Mouse (Mus musculus): ENCODE measurements around the gene Plekha7. TPM values are rescaled to one million over a fixed set of nuclear protein-coding genes. Genes with fewer than 3 reads are reported as not detected.

Plekha7 gene
- polyA plus RNA-seq, 1 experiment from 2014 or later: 6.5 TPM

GRCm38 (mm10) chr7:116131390-116131789, 176.8 kb downstream of the Plekha7 start:
- peaks cover 6% of the 10 kb centered on the region for H3K4me1 ChIP-seq (replicated peaks)
- 0 out of 2 replicates have a peak overlapping the region, but pooled peaks have one; percentile 65 for H3K27ac ChIP-seq
- H3K4me3 ChIP-seq: no peak overlapping the region
- H3K27me3 ChIP-seq: no peaks in the 10 kb centered on the region
- 0 out of 2 replicates have a peak, but pooled peaks cover 1% of the 10 kb centered on the region for H3K36me3 ChIP-seq
- 0 out of 2 replicates have a peak overlapping the region, but pooled peaks have one; percentile 19 for H3K9ac ChIP-seq
- H3K4me2 ChIP-seq: no peak overlapping the region
- ATAC-seq (ENCODE audit: low FRiP score): peak; percentile 61; the same call in 1 of the 2 replicates
- no peaks in the 10 kb centered on the region for H3K9me3 ChIP-seq
- WGBS: 29% methylated on average over 4 of the region's 4 CpGs

DNA sequence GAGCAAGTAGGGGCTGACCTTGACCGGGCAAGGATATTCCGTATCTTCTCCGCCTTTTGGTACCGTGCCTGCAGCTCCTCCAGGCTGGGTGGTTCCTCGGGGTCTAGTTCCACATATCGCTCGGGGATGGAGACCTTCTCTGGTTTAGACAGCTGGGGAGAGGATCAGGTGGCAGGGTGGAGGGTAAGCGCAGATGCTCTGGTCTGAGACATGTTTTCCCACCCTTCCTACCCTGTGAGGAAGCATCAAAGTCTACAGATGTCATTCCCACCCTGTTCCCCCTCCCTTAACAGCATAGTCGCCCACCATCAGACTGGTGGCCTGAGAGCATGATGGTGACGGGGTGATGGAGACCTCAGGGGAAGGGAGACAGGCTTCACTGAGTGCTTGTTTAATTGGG, 178.8 kb downstream of the Plekha7 start:
- no peak for ATAC-seq (ENCODE audit: low FRiP score)
- no peak overlapping the region for H3K9ac ChIP-seq
- 89% methylated on average over 10 of the region's 10 CpGs for WGBS
- H3K36me3 ChIP-seq: no peaks in the 10 kb centered on the region
- no peaks in the 10 kb centered on the region for H3K9me3 ChIP-seq
- H3K4me3 ChIP-seq: no peak overlapping the region
- H3K27ac ChIP-seq: no peak overlapping the region
- H3K4me2 ChIP-seq: no peak overlapping the region
- H3K27me3 ChIP-seq: no peaks in the 10 kb centered on the region
- peaks cover 6% of the 10 kb centered on the region for H3K4me1 ChIP-seq (replicated peaks)

DNA sequence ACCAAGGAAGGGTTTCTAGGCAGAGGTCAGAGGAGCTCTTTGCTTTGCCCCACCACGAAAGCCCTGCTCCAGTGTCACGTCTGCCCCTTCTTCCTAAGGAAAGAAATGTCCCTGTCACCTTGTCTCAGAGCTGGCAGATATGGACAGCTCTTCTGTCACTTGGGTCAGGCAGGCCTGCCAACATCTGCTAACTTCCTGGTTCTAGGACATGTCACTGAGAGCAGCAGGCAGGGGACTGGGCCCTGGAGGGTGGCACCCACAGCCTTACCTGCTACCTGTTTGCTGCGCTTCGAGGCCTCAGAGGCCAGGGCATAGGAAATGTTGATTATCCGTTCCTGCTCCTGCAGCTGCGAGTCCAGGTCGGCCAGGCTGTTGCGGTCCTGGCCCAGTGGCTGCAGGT, 179.9 kb downstream of the Plekha7 start:
- 97% methylated on average over 8 of the region's 8 CpGs for WGBS
- H3K27me3 ChIP-seq: no peaks in the 10 kb centered on the region
- ATAC-seq (ENCODE audit: low FRiP score): no peak
- peaks cover 12% of the 10 kb centered on the region for H3K4me1 ChIP-seq (replicated peaks)
- no peaks in the 10 kb centered on the region for H3K9me3 ChIP-seq
- H3K9ac ChIP-seq: no peak overlapping the region
- H3K36me3 ChIP-seq: no peaks in the 10 kb centered on the region
- no peak overlapping the region for H3K27ac ChIP-seq
- H3K4me3 ChIP-seq: no peak overlapping the region
- no peak overlapping the region for H3K4me2 ChIP-seq

DNA sequence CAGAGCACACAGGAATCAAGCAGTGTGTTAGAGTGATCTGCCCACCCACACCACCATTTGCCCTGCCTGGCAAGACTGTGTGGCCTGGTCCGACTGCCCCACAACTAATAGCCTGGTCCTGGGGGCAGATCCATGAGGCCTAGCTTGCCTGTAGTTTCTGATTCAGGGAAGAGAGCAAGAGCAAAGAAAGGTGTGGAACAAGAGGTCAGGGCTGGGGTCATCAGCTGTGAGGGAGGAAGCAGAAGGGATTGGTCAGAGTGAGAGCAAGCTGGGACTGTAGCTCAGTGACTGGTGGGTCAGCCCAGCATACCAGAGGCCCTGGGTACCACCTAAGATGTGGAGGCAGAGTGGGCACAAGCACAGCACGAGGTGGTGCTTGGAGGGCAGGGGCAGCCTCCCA, 181.1 kb downstream of the Plekha7 start:
- Histone ChIP-seq H3K27ac (no peak overlapping the region), H3K4me3 (no peak overlapping the region), H3K9me3 (no peaks in the 10 kb centered on the region), H3K4me2 (no peak overlapping the region), H3K27me3 (no peaks in the 10 kb centered on the region; the same call in 1 of the 2 replicates), H3K4me1 (replicated peaks) (peaks cover 17% of the 10 kb centered on the region), H3K36me3 (no peaks in the 10 kb centered on the region), H3K9ac (no peak overlapping the region)
- 87% methylated on average over 2 of the region's 2 CpGs for WGBS
- no peak for ATAC-seq (ENCODE audit: low FRiP score)

- WGBS: 84% methylated on average over 7 of the region's 7 CpGs
Measured at GRCm38 (mm10) chr7:116125671-116126070, 182.5 kb downstream of the Plekha7 start.

DNA sequence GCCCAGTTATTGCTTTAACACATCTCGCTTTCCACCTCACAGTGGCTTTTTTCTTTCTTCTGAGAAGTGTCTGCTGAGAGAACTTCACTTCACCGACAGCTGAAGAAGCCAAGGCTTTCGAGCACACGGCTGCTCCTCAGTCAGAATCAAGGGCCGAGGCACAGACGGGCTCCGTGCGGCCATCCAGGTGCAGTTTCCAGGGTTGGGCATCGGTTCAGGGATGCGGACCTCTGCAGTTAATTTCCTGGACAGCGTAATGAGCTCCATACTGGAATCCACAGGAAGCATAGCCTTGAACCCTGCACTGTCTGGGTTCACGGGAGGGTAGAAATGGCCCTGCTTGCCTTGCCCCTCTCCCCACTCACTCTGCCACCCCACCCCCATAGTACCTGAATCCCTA, 184.1 kb downstream of the Plekha7 start:
- H3K27ac ChIP-seq: no peak overlapping the region
- no peak for ATAC-seq (ENCODE audit: low FRiP score)

More at GRCm38 (mm10) chr7:116125671-116126070, 182.5 kb downstream of the Plekha7 start:
- no peaks in the 10 kb centered on the region for H3K9me3 ChIP-seq
- no peak overlapping the region for H3K9ac ChIP-seq
- H3K4me1 ChIP-seq (replicated peaks): peaks cover 21% of the 10 kb centered on the region
- H3K4me3 ChIP-seq: no peak overlapping the region
- ATAC-seq (ENCODE audit: low FRiP score): no peak
- no peak overlapping the region for H3K4me2 ChIP-seq
- peaks cover 6% of the 10 kb centered on the region; the same call in 1 of the 2 replicates for H3K27me3 ChIP-seq
- no peaks in the 10 kb centered on the region for H3K36me3 ChIP-seq
- no peak overlapping the region for H3K27ac ChIP-seq

DNA sequence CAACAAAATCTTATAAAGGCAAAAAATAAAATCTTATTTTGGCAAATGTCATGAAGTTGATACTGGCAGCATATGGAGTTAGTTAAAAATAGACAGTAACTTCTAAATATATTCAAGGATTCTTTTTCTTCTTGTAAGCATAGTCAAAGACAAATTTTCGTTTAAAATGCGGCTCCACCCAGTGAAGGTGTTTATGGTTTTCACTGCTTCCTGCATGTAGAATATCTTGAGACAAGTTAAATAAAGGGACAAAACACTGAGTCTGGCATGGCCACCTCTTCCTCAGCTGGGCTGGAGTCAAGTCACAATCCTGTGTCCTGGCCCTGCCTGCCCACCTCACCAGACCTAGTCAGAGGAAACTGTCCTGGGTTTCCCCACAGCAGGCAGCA, 184.6 kb downstream of the Plekha7 start:
- 79% methylated on average over 2 of the region's 2 CpGs for WGBS
- H3K9me3 ChIP-seq: no peaks in the 10 kb centered on the region
- H3K27me3 ChIP-seq: peaks cover 6% of the 10 kb centered on the region; the same call in 1 of the 2 replicates
- peaks cover 21% of the 10 kb centered on the region for H3K4me1 ChIP-seq (replicated peaks)
- ATAC-seq (ENCODE audit: low FRiP score): no peak
- no peak overlapping the region for H3K9ac ChIP-seq
- no peak overlapping the region for H3K27ac ChIP-seq
- no peak overlapping the region for H3K4me3 ChIP-seq
- H3K4me2 ChIP-seq: no peak overlapping the region
- no peaks in the 10 kb centered on the region for H3K36me3 ChIP-seq

More for the DNA sequence above, 184.1 kb downstream of the Plekha7 start:
- peaks cover 6% of the 10 kb centered on the region; the same call in 1 of the 2 replicates for H3K27me3 ChIP-seq
- no peaks in the 10 kb centered on the region for H3K9me3 ChIP-seq
- 89% methylated on average over 12 of the region's 12 CpGs for WGBS
- no peaks in the 10 kb centered on the region for H3K36me3 ChIP-seq
- no peak overlapping the region for H3K4me3 ChIP-seq
- H3K9ac ChIP-seq: no peak overlapping the region
- H3K4me1 ChIP-seq (replicated peaks): peaks cover 21% of the 10 kb centered on the region
- H3K4me2 ChIP-seq: no peak overlapping the region

GRCm38 (mm10) chr7:116122981-116123596, 185.1 kb downstream of the Plekha7 start:
- peak; percentile 78 for ATAC-seq (ENCODE audit: low FRiP score)
- H3K36me3 ChIP-seq: no peaks in the 10 kb centered on the region
- H3K4me3 ChIP-seq: no peak overlapping the region
- 0 out of 2 replicates have a peak overlapping the region, but pooled peaks have one; percentile 14 for H3K27ac ChIP-seq
- no peak overlapping the region for H3K4me2 ChIP-seq
- 27% methylated on average over 13 of the region's 13 CpGs for WGBS
- H3K9ac ChIP-seq: no peak overlapping the region
- peaks cover 21% of the 10 kb centered on the region for H3K4me1 ChIP-seq (replicated peaks)
- peaks cover 6% of the 10 kb centered on the region; the same call in 1 of the 2 replicates for H3K27me3 ChIP-seq
- no peaks in the 10 kb centered on the region for H3K9me3 ChIP-seq

GRCm38 (mm10) chr7:116121202-116121601, 187.0 kb downstream of the Plekha7 start:
- H3K9me3 ChIP-seq: no peaks in the 10 kb centered on the region
- WGBS: 34% methylated on average over 11 of the region's 11 CpGs
- no peak overlapping the region for H3K9ac ChIP-seq
- ATAC-seq (ENCODE audit: low FRiP score): no peak
- H3K36me3 ChIP-seq: no peaks in the 10 kb centered on the region
- peaks cover 21% of the 10 kb centered on the region for H3K4me1 ChIP-seq (replicated peaks)
- H3K27ac ChIP-seq: no peak overlapping the region
- H3K4me3 ChIP-seq: no peak overlapping the region
- peaks cover 6% of the 10 kb centered on the region; the same call in 1 of the 2 replicates for H3K27me3 ChIP-seq
- no peak overlapping the region for H3K4me2 ChIP-seq

DNA sequence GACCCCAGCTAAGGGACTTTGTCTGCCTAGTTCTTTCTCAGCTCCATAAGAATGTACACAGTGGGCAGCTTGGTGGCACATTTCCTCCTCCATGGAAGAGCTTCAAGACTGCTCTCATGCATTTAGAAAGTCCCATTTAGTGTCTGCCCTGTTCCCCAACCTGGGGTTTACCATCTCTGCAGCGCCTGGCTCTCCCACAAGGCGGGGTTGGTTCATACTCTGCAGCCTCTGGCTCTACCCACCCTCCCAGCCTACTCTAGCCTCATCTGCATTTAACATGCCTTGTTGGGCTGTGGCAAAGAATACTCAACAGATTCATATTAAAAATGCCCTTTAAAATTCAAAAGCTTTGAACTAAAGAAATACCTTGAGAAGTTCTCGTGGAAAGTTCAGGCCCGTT, 187.4 kb downstream of the Plekha7 start:
- H3K9me3 ChIP-seq: no peaks in the 10 kb centered on the region
- peaks cover 21% of the 10 kb centered on the region for H3K4me1 ChIP-seq (replicated peaks)
- WGBS: 72% methylated on average over 4 of the region's 4 CpGs
- no peak overlapping the region for H3K4me2 ChIP-seq
- peaks cover 6% of the 10 kb centered on the region; the same call in 1 of the 2 replicates for H3K27me3 ChIP-seq
- ATAC-seq (ENCODE audit: low FRiP score): no peak
- H3K27ac ChIP-seq: no peak overlapping the region
- no peak overlapping the region for H3K9ac ChIP-seq
- no peak overlapping the region for H3K4me3 ChIP-seq
- no peaks in the 10 kb centered on the region for H3K36me3 ChIP-seq

- WGBS: 60% methylated on average over 1 of the region's 1 CpGs
- no peak overlapping the region for H3K4me3 ChIP-seq
- no peak overlapping the region for H3K27ac ChIP-seq
- H3K36me3 ChIP-seq: no peaks in the 10 kb centered on the region
- H3K9ac ChIP-seq: no peak overlapping the region
- H3K4me1 ChIP-seq (replicated peaks): peaks cover 21% of the 10 kb centered on the region
- H3K4me2 ChIP-seq: no peak overlapping the region
- H3K27me3 ChIP-seq: peaks cover 6% of the 10 kb centered on the region; the same call in 1 of the 2 replicates
- H3K9me3 ChIP-seq: no peaks in the 10 kb centered on the region
- no peak for ATAC-seq (ENCODE audit: low FRiP score)
Measured at GRCm38 (mm10) chr7:116119306-116119857, 188.8 kb downstream of the Plekha7 start.

DNA sequence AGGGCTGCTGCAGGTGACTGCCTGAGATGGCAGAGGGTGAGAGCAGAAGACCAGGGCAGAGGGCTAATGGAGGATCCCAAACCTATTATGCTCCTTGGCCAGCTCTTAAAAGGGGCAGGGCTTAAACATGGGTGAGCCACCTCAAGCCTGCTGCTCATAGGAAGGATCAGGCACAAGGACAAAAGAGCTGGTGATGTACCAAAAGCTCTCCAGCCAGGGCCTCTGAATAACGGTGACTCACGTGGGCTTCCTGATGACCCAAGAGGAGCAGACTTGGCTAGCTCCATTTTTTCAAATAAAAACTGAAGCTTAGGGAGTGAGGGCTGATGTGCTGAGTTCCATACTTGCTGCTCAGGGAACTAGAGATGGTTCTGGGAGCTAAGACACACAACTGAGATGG, 192.2 kb downstream of the Plekha7 start:
- ATAC-seq (ENCODE audit: low FRiP score): no peak
- no peak overlapping the region for H3K9ac ChIP-seq
- H3K9me3 ChIP-seq: no peaks in the 10 kb centered on the region
- H3K4me3 ChIP-seq: no peak overlapping the region
- H3K27ac ChIP-seq: no peak overlapping the region
- no peaks in the 10 kb centered on the region for H3K36me3 ChIP-seq
- H3K4me2 ChIP-seq: no peak overlapping the region
- WGBS: 82% methylated on average over 2 of the region's 2 CpGs
- H3K27me3 ChIP-seq: no peaks in the 10 kb centered on the region
- no peaks in the 10 kb centered on the region for H3K4me1 ChIP-seq (replicated peaks)

Measured in hindbrain, embryonic 13.5 days (tissue).